Mouse (Mus musculus) MEL (cell line): ENCODE measurements at regions not wholly inside any gene's neighbourhood (a gene's known extent, or its start where the extent isn't known, plus 50 kb on each side); places are given as distances from the start of the nearest gene placed in this dataset.

ENCODE experiments used
- DNase-seq: peaks from one replicate; pipeline ENCODE4 v3.0.0; 2011; ENCODE audit warnings: low read depth, low spot score
- H3K27ac ChIP-seq: 2 replicates; pipeline ENCODE4 v1.5.1; 2012; ENCODE audit warnings: low read depth, mild to moderate bottlenecking, control low read depth, low read length, moderate library complexity; ENCODE audit not compliant: control insufficient read depth
- H3K27me3 ChIP-seq, 2 experiments: fragments of 150-350 bp in 1 of 2; sonication (generic) in 1 of 2; 2 replicates each; pipeline ENCODE4 v1.6.1; 2012; ENCODE audit warnings: low read length in 2 of 2, mild to moderate bottlenecking in 2 of 2, improper control_type of control experiment in 1 of 2, moderate library complexity in 1 of 2; ENCODE audit not compliant: insufficient read depth in 2 of 2, control insufficient read depth in 1 of 2
- H3K36me3 ChIP-seq, 2 experiments: 2 replicates each; pipeline ENCODE4 v1.6.1; 2012 to 2014; ENCODE audit warnings: low read length in 2 of 2, improper control_type of control experiment in 1 of 2, inconsistent platforms in 1 of 2, mild to moderate bottlenecking in 1 of 2; ENCODE audit not compliant: insufficient read depth in 2 of 2, control insufficient read depth in 1 of 2
- H3K4me1 ChIP-seq, 2 experiments: fragments of 150-350 bp in 1 of 2; sonication (generic) in 1 of 2; 2 replicates each; pipeline ENCODE4 v1.6.1; 2012; ENCODE audit warnings: low read length in 2 of 2, improper control_type of control experiment in 1 of 2, mild to moderate bottlenecking in 1 of 2; ENCODE audit not compliant: insufficient read depth in 2 of 2, control insufficient read depth in 1 of 2
- H3K4me3 ChIP-seq, 2 experiments: fragments of 150-350 bp in 1 of 2; sonication (generic) in 1 of 2; 2 replicates each; pipeline ENCODE4 v1.5.1; 2012; ENCODE audit warnings: low read depth in 2 of 2, low read length in 2 of 2, mild to moderate bottlenecking in 2 of 2, moderate library complexity in 2 of 2, control low read depth in 1 of 2, improper control_type of control experiment in 1 of 2; ENCODE audit not compliant: control insufficient read depth in 1 of 2, insufficient read depth in 1 of 2
- H3K79me2 ChIP-seq: 2 replicates; pipeline ENCODE4 v1.6.1; 2012; ENCODE audit warnings: mild to moderate bottlenecking, low read length, moderate library complexity; ENCODE audit not compliant: control insufficient read depth, poor library complexity, insufficient read depth
- H3K9ac ChIP-seq: 2 replicates; pipeline ENCODE4 v1.6.1; 2012; ENCODE audit warnings: low read depth, mild to moderate bottlenecking, control low read depth, low read length, moderate library complexity; ENCODE audit not compliant: control insufficient read depth, poor library complexity, severe bottlenecking
- H3K9me3 ChIP-seq: fragments of 150-350 bp; sonication (generic); replicated peaks from 2 replicates; pipeline ENCODE4 v1.6.1; 2012; ENCODE audit warnings: mild to moderate bottlenecking, low read length, improper control_type of control experiment, moderate library complexity; ENCODE audit not compliant: insufficient read depth
- CTCF ChIP-seq, 3 experiments: IDR thresholded peaks in 2 of 3; conservative IDR thresholded peaks in 1 of 3; 2 replicates each; pipeline ENCODE4 v1.5.1; 2011 to 2012; ENCODE audit warnings: low read length in 3 of 3, low read depth in 2 of 3, mild to moderate bottlenecking in 2 of 3, improper control_type of control experiment in 1 of 3, inconsistent platforms in 1 of 3, mixed read lengths in 1 of 3, moderate library complexity in 1 of 3; ENCODE audit not compliant: control insufficient read depth in 1 of 3, insufficient read depth in 1 of 3, poor library complexity in 1 of 3, severe bottlenecking in 1 of 3
- E2F4 ChIP-seq: IDR thresholded peaks from 2 replicates; pipeline ENCODE4 v1.6.1; 2011; ENCODE audit warnings: low read depth, low read length, improper control_type of control experiment, borderline replicate concordance
- ELF1 ChIP-seq: IDR thresholded peaks from 2 replicates; pipeline ENCODE4 v1.6.1; 2014; ENCODE audit warnings: low read depth, mild to moderate bottlenecking, inconsistent platforms, low read length, improper control_type of control experiment, moderate library complexity
- EP300 ChIP-seq, 2 experiments: IDR thresholded peaks; 2 replicates each; pipeline ENCODE4 v1.6.1; 2011; ENCODE audit warnings: improper control_type of control experiment in 2 of 2, low read length in 2 of 2, low read depth in 1 of 2, mild to moderate bottlenecking in 1 of 2
- ETS1 ChIP-seq: IDR thresholded peaks from 2 replicates; pipeline ENCODE4 v1.6.1; 2012; ENCODE audit warnings: low read depth, mild to moderate bottlenecking, inconsistent platforms, low read length, improper control_type of control experiment, moderate library complexity
- GABPA ChIP-seq: IDR thresholded peaks from 2 replicates; pipeline ENCODE4 v1.6.1; 2012; ENCODE audit warnings: low read depth, mild to moderate bottlenecking, inconsistent platforms, low read length, improper control_type of control experiment, moderate library complexity
- GATA1 ChIP-seq: IDR thresholded peaks from 2 replicates; pipeline ENCODE4 v1.6.1; 2011; ENCODE audit warnings: low read depth, low read length, improper control_type of control experiment
- HCFC1 ChIP-seq: IDR thresholded peaks from 2 replicates; pipeline ENCODE4 v1.6.1; 2012; ENCODE audit warnings: low read depth, mild to moderate bottlenecking, inconsistent platforms, low read length, improper control_type of control experiment, moderate library complexity
- MAFK ChIP-seq: IDR thresholded peaks from 2 replicates; pipeline ENCODE4 v1.6.1; 2011; ENCODE audit warnings: low read depth, mild to moderate bottlenecking, low read length, improper control_type of control experiment, borderline replicate concordance
- POLR2AphosphoS2 ChIP-seq: IDR thresholded peaks from 2 replicates; pipeline ENCODE4 v1.6.1; 2011; ENCODE audit warnings: low read length, improper control_type of control experiment
- POLR2AphosphoS5 ChIP-seq: IDR thresholded peaks from 2 replicates; pipeline ENCODE4 v1.6.1; 2012; ENCODE audit warnings: low read depth, borderline replicate concordance, mild to moderate bottlenecking, inconsistent platforms, low read length, moderate library complexity, mixed read lengths
- RAD21 ChIP-seq: IDR thresholded peaks from 2 replicates; pipeline ENCODE4 v1.6.1; 2011; ENCODE audit warnings: mild to moderate bottlenecking, low read depth, low read length, improper control_type of control experiment
- RCOR1 ChIP-seq: IDR thresholded peaks from 2 replicates; pipeline ENCODE4 v1.6.1; 2012; ENCODE audit warnings: low read depth, mild to moderate bottlenecking, inconsistent platforms, low read length, improper control_type of control experiment
- TAL1 ChIP-seq: IDR thresholded peaks from 2 replicates; pipeline ENCODE4 v1.6.1; 2012; ENCODE audit warnings: mild to moderate bottlenecking, inconsistent platforms, low read length, moderate library complexity, mixed read lengths
- TCF12 ChIP-seq: IDR thresholded peaks from 2 replicates; pipeline ENCODE4 v1.6.1; 2014; ENCODE audit warnings: low read depth, mild to moderate bottlenecking, inconsistent platforms, low read length, improper control_type of control experiment, moderate library complexity
- ZC3H11A ChIP-seq: IDR thresholded peaks from 2 replicates; pipeline ENCODE4 v1.6.1; 2012; ENCODE audit warnings: low read depth, mild to moderate bottlenecking, inconsistent platforms, low read length, improper control_type of control experiment
- ZKSCAN1 ChIP-seq: IDR thresholded peaks from 2 replicates; pipeline ENCODE4 v1.6.1; 2012; ENCODE audit warnings: low read depth, mild to moderate bottlenecking, inconsistent platforms, low read length, improper control_type of control experiment, moderate library complexity
- ZNF384 ChIP-seq: IDR thresholded peaks from 2 replicates; pipeline ENCODE4 v1.6.1; 2012; ENCODE audit warnings: low read depth, mild to moderate bottlenecking, inconsistent platforms, low read length, improper control_type of control experiment

DNA sequence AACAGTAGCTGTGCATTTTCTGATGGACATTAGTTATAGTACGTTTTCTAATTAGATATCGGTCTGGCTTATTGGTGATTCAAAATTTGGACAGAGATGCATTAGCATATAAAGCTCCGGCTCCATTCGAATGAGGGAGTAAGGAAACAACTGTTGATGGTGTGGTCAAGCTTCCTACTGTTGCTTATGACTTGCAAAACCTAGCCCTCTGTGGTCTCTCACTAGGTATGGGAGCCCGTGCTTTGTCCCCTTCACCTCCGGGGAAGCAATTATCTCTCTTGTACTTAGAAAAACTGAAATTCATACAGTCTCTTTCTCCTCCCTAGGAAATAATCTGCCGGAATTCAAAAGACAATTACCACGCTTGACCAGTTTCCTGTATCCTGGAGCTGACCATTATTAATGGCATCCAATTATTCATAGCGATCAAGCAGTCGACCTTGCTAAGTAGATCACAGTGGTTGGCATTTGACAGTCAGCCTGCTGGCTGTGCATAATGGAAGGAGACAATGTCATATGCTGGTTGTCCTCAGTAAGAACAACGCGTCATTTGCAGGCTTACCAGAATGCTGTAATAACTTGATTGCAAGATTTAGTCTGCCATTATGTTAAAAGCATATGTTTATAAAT, 264.4 kb upstream of the Fam98a start:
- Histone ChIP-seq H3K79me2 (no peaks in the 10 kb centered on the region), H3K36me3 (no peaks in the 10 kb centered on the region; a peak in 1 of 4 replicates), H3K4me1 (peaks cover 0 to 6% of the 10 kb centered on the region in 2 experiments; a peak in 2 of 4 replicates), H3K9ac (no peak overlapping the region), H3K9me3 (no peaks in the 10 kb centered on the region), H3K27ac (no peak overlapping the region), H3K4me3 (no peak overlapping the region), H3K27me3 (no peaks in the 10 kb centered on the region)
- no peak for DNase-seq
- TF ChIP-seq POLR2AphosphoS5: no peak
- no peak for TF ChIP-seq CTCF (IDR thresholded peaks at IDR 0.05 in 2 of 3, conservative IDR thresholded peaks at IDR 0.05 in 1 of 3; ENCODE audit: control insufficient read depth in 1 of 3, insufficient read depth in 1 of 3, low read depth in 2 of 3, low read length in 3 of 3, poor library complexity in 1 of 3, severe bottlenecking in 1 of 3)
- no peak for TF ChIP-seq RAD21
- TF ChIP-seq E2F4: no peak
- no peak for TF ChIP-seq GATA1
- TF ChIP-seq TAL1: no peak
- no peak for TF ChIP-seq GABPA
- TF ChIP-seq ZKSCAN1: no peak
- no peak for TF ChIP-seq HCFC1
- no peak for TF ChIP-seq POLR2AphosphoS2
- TF ChIP-seq ELF1: no peak

DNA sequence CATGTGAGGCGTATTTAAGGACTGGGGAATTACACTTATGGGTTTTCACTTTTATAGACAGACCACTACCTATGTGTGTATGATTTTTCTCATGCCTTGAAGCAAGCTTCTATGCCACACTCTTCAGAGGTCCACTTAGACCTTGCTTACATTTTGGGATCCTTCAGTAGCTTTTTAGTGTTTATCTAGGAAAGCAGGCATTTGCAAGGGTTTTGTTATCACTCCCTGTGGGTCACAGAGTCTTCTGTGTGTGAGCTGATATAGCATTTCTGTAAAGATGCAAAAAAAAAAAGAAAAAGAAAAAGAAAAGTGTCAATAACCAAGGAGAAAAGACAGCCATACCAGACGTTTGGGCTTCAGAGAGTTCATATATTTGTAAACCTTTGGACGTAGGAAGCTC, 260.4 kb upstream of the Fam98a start:
- H3K4me1 ChIP-seq: peaks cover 0 to 9% of the 10 kb centered on the region in 2 experiments; a peak in 2 of 4 replicates
- no peak overlapping the region for H3K27ac ChIP-seq
- TF ChIP-seq TAL1 (peak; percentile 33), POLR2AphosphoS5 (no peak), ELF1 (no peak), MAFK (no peak), TCF12 (peak; percentile 98), ETS1 (peak; percentile 50; the same call in 1 of the 2 replicates), ZNF384 (peak; percentile 92), GATA1 (peak; percentile 66), RCOR1 (peak; percentile 59), ZC3H11A (no peak), EP300 (IDR thresholded peaks at IDR 0.05; ENCODE audit: low read depth in 1 of 2, low read length in 2 of 2) (peak; percentile 65 to 84)
- H3K36me3 ChIP-seq: no peaks in the 10 kb centered on the region; a peak in 1 of 4 replicates
- peak; percentile 3 for DNase-seq
- H3K79me2 ChIP-seq: no peaks in the 10 kb centered on the region
- H3K9me3 ChIP-seq: no peaks in the 10 kb centered on the region
- peak overlapping the region in 1 of 2 experiments; percentile 42; a peak in 1 of 4 replicates for H3K4me3 ChIP-seq
- no peak overlapping the region for H3K9ac ChIP-seq
- no peaks in the 10 kb centered on the region for H3K27me3 ChIP-seq
